Mouse (Mus musculus): ENCODE measurements around the gene P2ry6.

The P2ry6 gene

DNA sequence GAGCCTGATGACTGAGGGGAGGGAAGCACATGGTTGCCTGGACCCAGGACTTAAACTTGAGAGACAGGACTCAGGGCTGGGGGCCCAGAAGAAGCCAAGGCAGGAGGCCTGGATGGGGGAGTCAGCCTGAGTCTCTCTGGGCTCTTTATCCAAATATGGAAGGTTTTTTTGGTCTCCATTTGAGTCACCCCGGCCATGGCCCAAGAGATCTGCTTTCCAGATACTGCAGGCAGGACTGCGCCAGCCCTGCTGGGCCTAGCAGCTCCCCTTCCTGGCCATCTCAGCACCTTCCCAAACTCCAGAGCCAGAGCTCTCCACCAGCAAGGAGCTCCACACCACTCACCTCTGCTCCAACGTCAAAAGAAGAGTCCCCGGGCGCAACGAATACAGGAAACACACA is 57.9 kb downstream of the P2ry6 start:
- DNase-seq (ENCODE audit: low spot score): no peak

DNA sequence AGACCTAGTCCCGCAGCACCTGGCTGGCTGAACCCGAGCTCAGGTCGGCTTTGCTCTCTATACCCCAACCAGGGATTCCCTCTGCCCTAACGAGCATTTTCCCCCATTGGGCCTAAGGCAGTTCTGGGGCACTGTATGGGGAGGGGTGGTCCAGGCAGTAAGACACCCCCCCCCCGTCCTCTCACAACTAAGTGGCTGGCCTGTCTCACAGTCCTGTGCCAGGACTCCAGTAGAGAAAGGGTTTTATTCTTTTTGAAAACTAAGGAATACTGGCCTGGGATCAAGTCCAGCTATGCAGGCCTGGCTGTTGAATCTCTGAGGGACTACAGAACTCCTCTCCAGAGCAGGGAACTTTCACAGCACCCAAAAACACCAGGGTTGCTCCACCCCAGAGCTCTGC is 59.2 kb downstream of the P2ry6 start:
- DNase-seq (ENCODE audit: low spot score): no peak

DNA sequence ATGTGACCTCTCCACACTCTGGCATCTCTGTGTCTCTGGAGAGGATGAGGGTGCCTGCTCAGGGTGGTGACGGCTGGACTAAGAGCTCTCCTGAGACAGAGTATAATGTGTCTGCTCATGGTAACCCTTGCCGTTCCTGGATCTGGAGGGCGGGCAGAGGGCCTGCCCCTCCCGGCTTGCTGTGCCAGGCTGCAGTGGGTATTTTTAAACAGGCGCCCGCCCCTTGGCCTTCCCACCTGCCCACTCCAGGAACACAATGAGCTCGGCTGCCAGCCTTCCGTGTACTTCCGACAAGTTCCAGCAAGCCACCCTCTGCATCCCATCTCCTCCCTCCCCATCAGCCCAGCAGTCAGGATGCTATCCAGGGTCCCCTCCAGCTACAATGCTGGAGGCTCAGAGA is 62.7 kb downstream of the P2ry6 start:
- DNase-seq (ENCODE audit: low spot score): no peak

DNA sequence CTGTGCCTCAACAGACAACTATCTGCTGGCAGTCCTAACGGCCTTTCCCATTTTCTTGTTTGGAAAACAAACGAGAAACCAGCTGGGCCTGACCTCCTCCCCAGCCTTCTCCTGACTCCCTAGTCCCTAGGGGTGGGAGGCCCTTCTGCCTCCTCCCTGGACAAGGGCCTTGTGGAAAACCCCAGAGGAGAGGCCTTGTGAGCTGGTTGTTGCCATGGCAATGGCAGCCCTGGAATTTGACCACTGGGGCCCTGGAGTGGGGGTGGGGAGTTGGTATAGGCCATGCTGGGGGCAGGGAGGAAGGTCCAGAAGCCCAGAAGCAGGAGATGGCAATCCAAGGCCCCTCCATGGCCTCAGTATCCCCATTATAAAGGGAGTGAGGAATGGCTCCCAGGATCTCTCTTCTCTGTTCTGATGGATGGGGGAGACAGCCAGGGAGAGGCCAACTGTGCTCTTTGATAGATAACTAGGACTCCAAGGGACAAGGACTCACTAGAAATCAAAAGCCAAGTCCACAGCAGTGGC is 63.1 kb downstream of the P2ry6 start:
- no peak for DNase-seq (ENCODE audit: low spot score)

DNA sequence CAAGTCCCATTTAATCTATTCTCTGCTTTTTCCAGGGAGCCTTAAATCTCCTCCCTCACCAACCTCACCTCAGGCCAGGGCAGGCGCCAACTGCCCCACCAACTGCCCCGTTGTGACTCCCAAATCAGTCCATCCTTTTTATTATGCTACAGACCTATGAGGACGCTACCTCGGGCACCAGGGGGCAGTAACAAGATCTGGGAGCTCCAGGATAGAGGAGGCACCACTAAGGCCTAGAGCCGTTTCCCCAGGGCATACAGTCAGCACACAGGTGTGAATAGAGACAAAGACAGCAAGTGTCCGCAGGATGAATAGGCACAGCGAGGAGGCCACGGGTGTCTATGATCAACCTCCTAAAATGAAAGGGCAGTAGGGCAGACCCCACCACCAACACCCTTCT is 65.9 kb downstream of the P2ry6 start:
- no peak for DNase-seq (ENCODE audit: low spot score)

DNA sequence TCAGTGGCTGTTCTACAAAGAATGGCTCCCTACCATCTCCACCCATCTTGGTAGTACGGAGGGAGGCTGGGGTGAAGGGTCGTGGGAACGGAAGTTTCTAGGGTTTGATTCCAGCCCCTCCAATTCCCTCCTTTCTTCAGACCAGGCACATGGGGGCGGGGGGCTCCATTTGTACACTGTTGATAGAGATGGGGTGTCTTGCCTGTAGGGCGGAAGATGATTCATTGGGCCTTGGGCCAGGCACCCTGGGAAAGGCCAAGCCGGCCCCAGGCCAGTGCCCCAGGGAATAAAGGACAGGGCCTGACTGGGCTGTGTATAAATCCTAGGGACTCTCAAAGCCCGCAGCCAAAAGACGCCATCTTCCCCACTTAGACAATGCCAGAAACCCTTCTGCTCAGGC is 66.4 kb downstream of the P2ry6 start:
- no peak for DNase-seq (ENCODE audit: low spot score)

DNA sequence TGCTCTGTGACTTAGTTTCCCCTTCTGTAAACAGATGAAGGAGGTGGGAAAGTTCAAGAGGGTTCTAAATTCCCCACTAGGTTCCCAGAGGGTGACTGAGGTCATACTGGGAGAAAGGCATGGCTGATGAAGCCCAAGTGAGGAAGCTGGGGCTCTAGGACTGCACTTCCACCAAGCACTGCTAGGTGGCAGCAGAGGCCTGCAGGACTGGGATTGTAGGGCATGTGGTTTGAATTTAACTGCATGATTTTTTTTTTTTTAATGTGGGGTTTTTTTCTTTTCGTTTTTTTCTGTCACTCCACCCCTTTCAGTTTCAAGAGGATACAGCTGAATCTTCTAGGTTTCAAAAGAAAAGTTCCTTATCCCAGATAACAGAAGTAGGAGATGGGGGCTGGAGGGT is 67.2 kb downstream of the P2ry6 start:
- DNase-seq (ENCODE audit: low spot score): peak; percentile 86

DNA sequence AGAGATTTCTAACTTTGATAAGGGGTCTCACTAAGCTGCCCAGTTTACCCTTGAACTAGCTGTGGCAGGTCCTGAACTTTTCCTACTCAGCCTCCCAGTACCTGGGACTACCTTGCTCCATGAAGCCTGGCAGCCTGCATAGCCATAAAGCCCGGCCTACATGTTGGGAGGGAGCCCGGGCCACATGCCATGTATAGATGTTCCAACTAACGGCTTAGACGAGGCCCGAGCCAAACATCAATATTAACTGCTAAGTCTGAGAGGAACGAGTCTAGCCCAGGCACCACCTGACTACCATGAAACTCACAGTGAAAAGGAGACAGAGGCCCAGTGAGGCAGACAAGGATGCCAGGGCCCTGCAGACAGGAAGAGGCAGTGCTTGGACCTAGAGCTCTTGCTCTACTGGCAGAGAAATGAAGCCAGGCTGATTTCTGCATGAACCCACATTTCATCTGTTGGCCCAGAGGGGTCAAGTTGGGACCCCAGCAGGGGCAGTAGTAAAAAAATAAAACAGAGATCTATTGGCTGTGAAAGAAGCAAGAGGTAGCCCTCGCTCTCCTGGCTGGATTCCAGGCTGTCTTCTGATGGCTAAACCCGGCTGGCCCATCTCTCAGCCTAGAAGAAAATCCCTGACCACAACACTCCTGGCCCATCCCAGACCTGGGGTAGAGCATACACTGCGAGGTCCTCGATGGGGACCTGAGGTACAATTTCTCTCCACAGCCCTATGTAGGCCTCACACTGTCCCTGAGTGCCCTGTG is 68.2 kb downstream of the P2ry6 start:
- no peak for DNase-seq (ENCODE audit: low spot score)

DNA sequence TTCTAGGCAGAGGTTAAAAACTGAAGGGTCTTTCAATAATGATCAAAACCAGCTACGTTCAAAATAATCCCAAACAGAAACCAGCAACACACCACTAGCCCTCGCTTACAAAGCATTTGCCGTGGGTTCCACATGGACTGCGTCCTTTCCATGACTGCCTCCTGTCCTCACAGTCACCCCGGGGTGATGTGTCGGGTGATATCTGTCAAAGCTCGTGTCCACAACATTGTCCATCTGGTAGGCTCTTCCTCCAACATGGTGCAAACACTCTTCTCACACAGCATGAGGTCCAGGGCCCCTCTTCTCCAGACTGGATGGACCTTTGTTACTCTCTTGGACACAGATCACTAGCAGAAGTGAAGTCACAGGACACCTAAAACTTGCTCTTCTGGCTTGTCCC is 69.4 kb downstream of the P2ry6 start:
- DNase-seq (ENCODE audit: low spot score): no peak

DNA sequence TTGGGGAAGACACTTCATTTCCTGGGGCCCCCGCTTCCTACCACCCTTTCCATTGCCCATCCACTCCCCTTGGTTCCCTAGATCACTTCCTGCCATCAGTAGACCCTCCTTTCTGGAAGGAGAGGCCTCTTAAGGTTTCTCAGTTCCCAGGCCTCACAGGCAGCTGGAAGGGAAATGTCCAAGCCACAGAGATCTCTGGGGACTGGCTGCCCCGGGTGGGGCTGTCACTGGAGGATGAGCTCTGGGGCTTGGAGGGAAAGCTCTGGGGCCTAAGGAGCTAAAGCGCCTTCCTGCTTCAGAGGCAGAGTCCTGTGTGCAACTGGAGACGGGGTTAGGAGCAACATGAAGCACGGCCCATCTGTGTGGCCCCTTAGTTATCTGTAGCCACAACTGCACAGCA is 69.8 kb downstream of the P2ry6 start:
- no peak for DNase-seq (ENCODE audit: low spot score)

DNA sequence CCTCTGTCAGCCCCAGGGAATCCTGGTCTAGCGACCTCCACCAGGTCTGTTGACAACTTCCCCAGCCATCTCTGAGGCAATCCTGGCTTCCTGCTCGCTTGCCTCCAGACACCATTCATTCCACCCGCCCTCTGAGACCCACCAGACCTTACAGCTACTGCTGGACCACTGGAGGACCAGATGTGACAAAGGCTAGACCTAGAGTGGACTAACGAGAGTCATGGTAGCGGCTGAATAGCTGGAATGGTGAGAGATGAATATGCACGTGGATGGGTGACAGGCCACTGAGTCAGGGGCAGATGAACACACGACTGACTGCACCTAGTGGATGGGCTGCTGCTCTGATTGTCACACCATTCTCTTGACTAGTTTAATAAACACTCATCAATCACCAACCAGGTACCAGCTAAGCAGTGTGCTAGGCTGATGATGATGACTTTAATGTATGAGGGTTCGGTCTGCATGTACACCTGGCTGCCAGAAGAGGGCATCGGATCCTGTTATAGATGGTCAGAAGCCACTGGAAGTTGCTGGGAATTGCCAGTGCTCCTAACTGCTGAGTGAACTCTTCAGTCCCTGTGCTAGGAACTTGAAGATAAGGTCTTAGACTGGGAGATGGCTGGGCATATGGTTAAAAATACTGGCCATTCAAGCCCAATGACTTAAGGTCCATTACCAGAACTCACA is 71.9 kb downstream of the P2ry6 start:
- no peak for DNase-seq (ENCODE audit: low spot score)

DNA sequence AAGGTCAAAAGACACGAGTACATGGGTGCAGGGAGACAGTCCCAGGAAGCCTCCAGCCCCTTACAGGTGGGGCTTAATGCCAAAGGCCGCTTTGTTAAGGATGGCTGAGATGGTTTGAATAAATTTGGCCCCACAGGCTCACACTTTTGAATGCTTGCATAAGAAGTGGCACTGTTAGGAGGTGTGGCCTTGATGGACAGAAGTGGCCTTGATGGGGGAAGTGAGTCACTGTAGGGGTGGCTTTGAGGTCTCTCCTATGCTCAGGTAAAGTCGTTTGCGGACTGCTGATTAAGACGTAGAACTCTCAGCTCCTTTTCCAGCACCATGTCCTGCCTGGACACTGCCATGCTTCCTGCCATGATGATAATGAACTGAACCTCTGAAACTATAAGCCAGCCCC is 76.6 kb downstream of the P2ry6 start:
- no peak for DNase-seq (ENCODE audit: low spot score)

DNA sequence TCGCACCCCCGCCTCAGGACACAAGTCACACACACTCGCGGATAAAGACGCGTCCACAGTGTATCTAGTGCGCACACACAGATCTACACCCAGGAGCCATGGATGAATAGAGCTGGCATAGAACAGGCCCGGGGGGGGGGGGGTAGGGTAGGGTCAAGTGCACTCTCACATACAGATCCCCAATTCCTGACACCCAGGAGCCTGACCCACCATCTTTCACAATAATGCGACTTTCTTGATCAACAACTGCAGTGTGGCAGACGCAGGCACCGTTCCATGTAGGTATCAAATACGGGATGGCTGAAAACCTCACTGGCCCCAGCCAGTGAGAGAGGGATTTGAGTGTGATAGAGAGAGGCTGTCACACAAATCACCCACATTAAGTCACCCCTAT is 79.6 kb downstream of the P2ry6 start:
- DNase-seq (ENCODE audit: low spot score): no peak

DNA sequence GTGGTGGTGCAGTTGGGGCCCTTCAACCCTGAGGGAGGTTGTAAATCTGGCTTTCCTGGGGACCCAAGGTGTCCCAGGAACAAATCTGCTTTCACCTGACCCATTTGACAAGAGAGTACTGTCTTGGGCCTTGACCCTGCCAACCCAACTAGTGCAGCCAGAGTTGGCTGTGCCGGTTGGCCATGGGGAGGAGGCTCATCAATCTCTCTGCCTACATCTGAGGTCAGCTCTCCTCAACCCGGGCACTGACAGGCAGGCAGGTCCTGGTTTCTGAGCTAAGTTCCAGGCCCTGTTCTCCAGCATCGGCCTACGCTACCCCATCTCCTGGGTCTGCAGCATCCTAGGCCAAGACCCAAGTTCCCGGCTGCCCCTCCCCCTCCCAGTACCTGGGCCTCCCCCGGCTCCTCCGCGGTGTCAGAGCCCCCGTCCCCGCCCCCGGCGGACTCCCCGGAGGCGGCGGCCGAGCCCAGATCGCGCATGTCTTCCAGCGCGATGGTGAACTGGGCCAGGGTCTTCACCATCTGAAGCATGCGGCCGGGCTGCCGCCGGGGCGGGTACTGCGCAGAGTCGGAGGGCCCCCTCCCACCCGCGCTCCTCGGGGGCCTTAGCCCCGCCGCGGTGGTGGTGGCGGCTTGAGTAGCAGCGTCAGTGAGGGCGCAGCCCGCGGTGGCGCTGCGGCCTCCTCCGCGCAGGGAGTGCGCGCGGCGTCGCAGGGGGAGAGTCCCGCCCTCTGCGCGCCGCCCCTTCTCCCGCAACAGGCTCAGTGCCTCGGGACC is 80.2 kb downstream of the P2ry6 start:
- DNase-seq (ENCODE audit: low spot score): no peak

DNA sequence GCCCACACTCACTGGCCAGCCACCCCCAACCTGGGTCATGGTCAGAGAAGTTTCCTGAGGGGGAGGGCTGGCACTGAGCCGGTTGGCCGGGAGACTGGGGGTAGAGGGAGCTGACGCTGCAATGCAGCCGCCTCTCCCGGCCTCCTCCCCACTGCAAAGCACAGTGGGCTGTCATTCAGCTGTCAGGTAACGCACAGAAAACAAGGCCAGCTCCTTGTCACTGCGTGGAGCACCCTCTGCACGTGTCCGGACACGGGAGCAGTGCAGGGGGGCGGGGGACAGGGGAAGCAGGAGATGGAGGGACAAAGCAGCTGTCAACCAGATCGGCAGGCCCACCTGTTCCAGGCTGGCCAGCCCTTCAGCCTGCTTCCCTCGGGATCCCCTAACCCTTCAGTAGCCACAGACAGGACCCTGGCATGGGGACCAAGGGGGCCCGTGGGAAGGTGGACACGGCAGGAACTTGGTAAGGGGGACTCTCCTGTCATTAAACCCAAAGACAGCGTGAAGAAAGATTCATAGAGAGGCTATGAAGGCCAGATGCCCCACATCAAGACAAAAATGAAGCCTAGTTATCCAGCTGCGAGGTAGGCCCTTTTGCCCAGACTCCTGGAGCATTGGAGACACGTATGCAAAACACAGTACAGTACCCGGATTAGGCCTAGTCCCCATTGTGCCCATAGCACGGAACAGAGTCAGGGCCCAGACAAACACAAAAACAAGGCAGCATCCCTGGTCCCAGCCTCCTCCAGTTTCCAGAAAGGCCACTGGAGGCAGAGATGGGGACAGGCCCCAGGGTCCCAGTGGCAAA is 81.0 kb downstream of the P2ry6 start:
- no peak for DNase-seq (ENCODE audit: low spot score)
